Mouse (Mus musculus) kidney, embryonic 14.5 days (tissue): ENCODE data around the gene Cby1. TPM values are rescaled to one million over a fixed set of nuclear protein-coding genes. Genes with fewer than 3 reads are reported as not detected.
"Not testable (repeated sequence)": the region's sequence is repeated elsewhere in the genome, so short reads cannot be mapped to it uniquely, and the experiment has no call there.

ENCODE experiments used
- ATAC-seq: fragments of 200-750 bp; cut with Nextera tagmentation; 2 replicates; pipeline ENCODE4 v1.8.0; 2017; ENCODE audit warnings: moderate number of reproducible peaks, mild to moderate bottlenecking, moderate TSS enrichment, moderate library complexity; ENCODE audit not compliant: low FRiP score, low TSS enrichment
- H3K27ac ChIP-seq: fragments of 300-500 bp; sonication (generic); 2 replicates; pipeline ENCODE4 v1.5.1; 2014; ENCODE audit warnings: low read depth, mild to moderate bottlenecking, low read length, moderate library complexity, mixed read lengths
- H3K27me3 ChIP-seq: fragments of 300-500 bp; sonication (generic); 2 replicates; pipeline ENCODE4 v1.6.1; 2014; ENCODE audit warnings: mild to moderate bottlenecking, low read length; ENCODE audit not compliant: control insufficient read depth, insufficient read depth
- H3K36me3 ChIP-seq: fragments of 300-500 bp; sonication (generic); 2 replicates; pipeline ENCODE4 v1.6.1; 2014; ENCODE audit warnings: low read length, mixed read lengths; ENCODE audit not compliant: control insufficient read depth, insufficient read depth
- H3K4me1 ChIP-seq: fragments of 300-500 bp; sonication (generic); 2 replicates; pipeline ENCODE4 v1.6.1; 2014; ENCODE audit warnings: low read length, mixed read lengths; ENCODE audit not compliant: control insufficient read depth, insufficient read depth
- H3K4me2 ChIP-seq: fragments of 300-500 bp; sonication (generic); replicated peaks from 2 replicates; pipeline ENCODE4 v1.6.1; 2014; ENCODE audit warnings: low read depth, mild to moderate bottlenecking, low read length
- H3K4me3 ChIP-seq: fragments of 300-500 bp; sonication (generic); 2 replicates; pipeline ENCODE4 v1.5.1; 2014; ENCODE audit warnings: mild to moderate bottlenecking, low read length
- H3K9ac ChIP-seq: fragments of 300-500 bp; sonication (generic); 2 replicates; pipeline ENCODE4 v1.6.1; 2014; ENCODE audit warnings: low read depth, mild to moderate bottlenecking, low read length, moderate library complexity
- H3K9me3 ChIP-seq: fragments of 300-500 bp; sonication (generic); 2 replicates; pipeline ENCODE4 v1.6.1; 2016; ENCODE audit warnings: low read length; ENCODE audit not compliant: control insufficient read depth
- WGBS: fragments of 180-500 bp; shearing (Covaris S2); extraction: QIAGEN DNeasy Blood & Tissue Kit; methylation state at CpG from one replicate; pipeline ENCODE4 v1.1.7; 2014; 5-methylcytosine and 5-hydroxymethylcytosine counted together
- polyA plus RNA-seq: library from polyadenylated mRNA; unstranded; fragments of >200 nt; fragmentation: Nextera tagmentation; extraction: Ambion mirVana; gene quantifications from 2 replicates; pipeline ENCODE4 v1.2.1, GENCODE M21; 2014

Cby1 gene
- polyA plus RNA-seq, 1 experiment from 2014 or later: 52.4 TPM

DNA sequence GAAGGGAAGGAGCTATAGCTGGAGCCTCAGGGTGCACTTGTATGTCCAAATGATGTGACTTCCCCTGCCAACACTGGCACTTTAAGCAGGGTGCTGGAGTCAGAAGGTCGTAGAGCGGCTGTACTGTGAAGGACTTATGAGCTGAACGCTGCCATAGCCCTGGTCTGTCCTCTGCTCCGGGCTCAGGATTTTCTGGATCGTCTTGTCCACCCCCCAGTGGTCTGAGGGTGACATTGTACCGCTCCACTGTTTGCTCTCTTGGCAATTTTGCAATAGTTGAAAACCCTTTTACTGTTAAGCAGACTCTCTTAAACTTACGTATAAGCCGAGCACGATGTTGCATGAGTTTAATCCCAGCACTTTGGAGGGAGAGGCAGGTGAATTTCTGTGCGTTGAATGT is 10.2 kb downstream of the Cby1 start:
- H3K36me3 ChIP-seq: peaks cover 35% of the 10 kb centered on the region
- WGBS: 69% methylated on average over 10 of the region's 10 CpGs
- H3K4me1 ChIP-seq: peaks cover 5% of the 10 kb centered on the region; the same call in 1 of the 2 replicates
- no peak for ATAC-seq
- no peak overlapping the region for H3K9ac ChIP-seq
- H3K27me3 ChIP-seq: no peaks in the 10 kb centered on the region
- H3K9me3 ChIP-seq: no peaks in the 10 kb centered on the region
- H3K27ac ChIP-seq: no peak overlapping the region
- H3K4me2 ChIP-seq: no peak overlapping the region
- no peak overlapping the region for H3K4me3 ChIP-seq

DNA sequence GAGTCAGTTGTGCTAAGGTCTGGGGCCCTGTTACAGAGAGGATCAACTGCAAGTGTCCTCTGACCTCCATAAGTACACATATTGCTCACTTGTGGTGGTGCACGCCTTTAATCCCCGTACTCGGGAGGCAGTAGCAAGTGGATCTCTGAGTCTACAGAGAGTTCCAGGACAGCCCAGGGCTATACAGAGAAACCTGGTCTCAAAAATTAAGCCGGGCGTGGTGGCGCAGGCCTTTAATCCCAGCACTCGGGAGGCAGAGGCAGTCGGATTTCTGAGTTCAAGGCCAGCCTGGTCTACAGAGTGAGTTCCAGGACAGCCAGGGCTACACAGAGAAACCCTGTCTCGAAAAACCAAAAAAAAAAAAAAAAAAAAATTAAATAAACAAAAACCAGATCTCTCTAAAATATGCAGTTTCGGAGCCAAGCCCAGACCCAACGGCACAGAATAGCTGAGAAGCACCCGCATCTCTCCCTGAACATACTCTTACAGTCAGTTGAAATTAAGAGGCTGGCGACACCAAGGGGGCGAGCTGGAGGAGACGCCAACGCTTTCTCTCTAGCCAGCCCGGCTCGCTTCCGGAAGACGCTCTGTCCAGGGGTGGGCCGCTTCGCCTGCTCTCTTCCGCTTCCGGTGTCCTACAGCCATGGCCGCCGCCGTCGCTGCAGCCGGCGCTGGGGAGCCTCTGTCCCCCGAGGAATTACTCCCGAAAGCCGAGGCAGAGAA is 11.4 kb downstream of the Cby1 start, which contains the start of gene Tomm22:
Gene Tomm22 (plus strand): TSS at position 613 of the 723 bp plus-strand sequence.
- Histone ChIP-seq H3K9ac (peak within 1 kb of the TSS; percentile 84), H3K9me3 (no peaks in the 10 kb centered on the region), H3K36me3 (peaks cover 47% of the 10 kb centered on the region), H3K27ac (no peak within 1 kb of the TSS; the same call in 1 of the 2 replicates), H3K4me3 (peak within 1 kb of the TSS; percentile 95), H3K4me2 (peak within 1 kb of the TSS; percentile 62), H3K27me3 (no peaks in the 10 kb centered on the region), H3K4me1 (peaks cover 5% of the 10 kb centered on the region; the same call in 1 of the 2 replicates)
- ATAC-seq: peak; percentile 95
- whole genome bisulfite sequencing: 21% methylated on average over 32 of the region's 33 CpGs

DNA sequence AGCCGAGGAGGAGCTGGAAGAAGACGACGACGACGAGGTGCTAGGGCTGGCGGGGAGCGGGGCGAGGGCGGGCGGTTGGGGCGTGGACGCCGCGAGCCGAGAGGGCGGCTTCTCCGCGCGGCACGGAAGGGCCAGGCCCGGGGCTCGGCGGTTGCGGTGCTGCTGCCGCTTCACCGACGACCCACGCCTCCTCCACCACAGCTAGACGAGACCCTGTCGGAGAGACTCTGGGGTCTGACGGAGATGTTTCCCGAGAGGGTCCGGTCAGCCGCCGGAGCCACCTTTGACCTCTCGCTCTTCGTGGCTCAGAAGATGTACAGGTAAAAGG is 11.9 kb downstream of the Cby1 start:
- under 1% methylated on average over 35 of the region's 37 CpGs for WGBS
- H3K27me3 ChIP-seq: no peaks in the 10 kb centered on the region
- peak; percentile 38; the same call in 1 of the 2 replicates for ATAC-seq
- peaks cover 47% of the 10 kb centered on the region for H3K36me3 ChIP-seq
- peak overlapping the region; percentile 84 for H3K9ac ChIP-seq
- H3K4me2 ChIP-seq: peak overlapping the region; percentile 62
- H3K9me3 ChIP-seq: no peaks in the 10 kb centered on the region
- peaks cover 5% of the 10 kb centered on the region; the same call in 1 of the 2 replicates for H3K4me1 ChIP-seq
- H3K4me3 ChIP-seq: peak overlapping the region; percentile 95
- no peak overlapping the region; the same call in 1 of the 2 replicates for H3K27ac ChIP-seq

DNA sequence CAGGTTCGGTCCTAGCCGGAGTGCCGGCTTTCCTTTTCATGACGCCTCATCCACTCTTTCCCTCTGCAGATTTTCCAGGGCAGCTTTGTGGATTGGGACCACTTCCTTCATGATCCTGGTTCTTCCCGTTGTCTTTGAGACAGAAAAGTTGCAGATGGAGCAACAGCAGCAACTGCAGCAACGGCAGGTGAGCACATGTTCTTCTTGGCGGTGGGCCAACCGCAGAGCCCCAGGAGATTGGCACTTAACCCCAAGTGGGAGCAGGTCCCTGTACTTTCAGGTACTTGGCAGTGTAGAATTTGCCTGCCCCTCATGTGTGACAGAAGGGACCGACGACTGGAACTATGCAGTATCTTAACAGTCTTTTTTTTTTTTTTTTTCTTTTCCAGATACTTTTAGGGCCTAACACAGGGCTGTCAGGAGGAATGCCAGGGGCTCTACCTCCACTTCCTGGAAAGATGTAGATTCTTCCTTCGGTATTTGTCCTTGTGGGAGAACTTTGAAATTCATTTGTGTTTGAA is 12.9 kb downstream of the Cby1 start:
- ATAC-seq, H3K9me3 ChIP-seq, H3K27ac ChIP-seq, H3K9ac ChIP-seq, H3K4me1 ChIP-seq, H3K27me3 ChIP-seq: not testable (repeated sequence)
- WGBS: 86% methylated on average over 11 of the region's 11 CpGs
- H3K36me3 ChIP-seq: peaks cover 46% of the 10 kb centered on the region
- peak overlapping the region; percentile 95 for H3K4me3 ChIP-seq
- peak overlapping the region; percentile 62 for H3K4me2 ChIP-seq

DNA sequence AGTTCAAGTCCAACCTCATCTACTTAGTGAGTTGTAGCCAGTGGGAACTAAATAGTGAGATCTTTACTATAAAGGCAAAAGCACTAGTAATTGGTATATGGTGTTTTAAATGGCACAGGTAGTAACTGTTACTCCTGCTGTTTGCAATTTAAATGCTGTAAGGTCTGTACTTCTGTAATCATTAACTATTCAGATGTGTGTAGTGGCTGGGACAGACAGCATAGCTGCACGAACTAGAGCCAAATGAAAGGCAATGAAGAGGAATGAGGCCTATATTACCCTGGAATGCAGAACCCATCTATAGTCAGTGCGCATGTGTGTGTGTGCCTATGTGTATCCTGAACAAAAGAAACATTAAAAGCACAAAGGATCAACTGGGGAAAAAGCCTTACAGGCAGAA is 18.9 kb downstream of the Cby1 start:
- H3K27ac ChIP-seq: 0 out of 2 replicates have a peak overlapping the region, but pooled peaks have one; percentile 43
- 68% methylated on average over 2 of the region's 2 CpGs for WGBS
- H3K36me3 ChIP-seq: peaks cover 40% of the 10 kb centered on the region
- H3K4me2 ChIP-seq: no peak overlapping the region
- H3K4me3 ChIP-seq: no peak overlapping the region
- no peaks in the 10 kb centered on the region for H3K27me3 ChIP-seq
- ATAC-seq: no peak
- H3K9me3 ChIP-seq: no peaks in the 10 kb centered on the region
- no peak overlapping the region for H3K9ac ChIP-seq
- no peaks in the 10 kb centered on the region; the same call in 1 of the 2 replicates for H3K4me1 ChIP-seq

DNA sequence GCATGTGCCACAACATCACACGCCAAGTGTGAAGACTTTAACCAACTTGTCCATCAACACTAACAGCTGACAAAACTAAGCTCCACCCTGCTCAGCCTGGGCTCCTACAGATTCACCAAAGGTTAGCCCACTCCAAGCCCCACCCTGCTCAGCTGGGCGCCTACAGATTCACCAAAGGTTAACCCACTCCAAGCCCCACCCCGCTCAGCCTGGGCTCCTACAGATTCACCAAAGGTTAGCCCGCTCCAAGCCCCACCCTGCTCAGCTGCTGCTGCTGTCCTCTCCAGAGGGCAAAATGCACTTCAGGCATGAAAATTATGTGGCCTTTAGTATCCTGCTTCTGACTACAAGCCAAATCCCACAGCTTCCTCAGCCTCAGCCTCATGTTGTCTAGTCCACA is 23.0 kb downstream of the Cby1 start:
- H3K4me1 ChIP-seq: peaks cover 35% of the 10 kb centered on the region
- WGBS: 82% methylated on average over 4 of the region's 4 CpGs

DNA sequence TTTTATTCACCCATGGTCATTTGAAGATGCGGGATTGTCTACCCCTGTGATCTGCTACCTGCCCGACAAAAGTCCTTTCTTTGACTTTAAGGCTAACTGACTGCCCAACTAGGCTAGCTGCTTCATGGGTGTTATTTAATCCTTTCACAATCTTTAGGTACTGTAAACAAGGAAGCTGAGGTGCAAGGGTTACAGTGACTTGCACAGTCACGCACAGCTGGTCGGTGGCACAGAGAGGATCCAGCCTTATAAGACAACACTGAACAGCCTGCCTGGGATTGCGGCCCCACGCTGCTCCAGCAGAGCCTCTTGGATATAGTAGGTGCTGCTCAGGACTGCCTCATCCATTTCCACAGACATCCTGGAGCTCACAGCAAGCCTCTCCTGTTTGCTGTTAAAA is 24.1 kb downstream of the Cby1 start:
- H3K4me2 ChIP-seq: no peak overlapping the region
- no peak overlapping the region for H3K27ac ChIP-seq
- no peak overlapping the region for H3K4me3 ChIP-seq
- no peaks in the 10 kb centered on the region for H3K9me3 ChIP-seq
- H3K9ac ChIP-seq: no peak overlapping the region
- no peak for ATAC-seq
- WGBS: 73% methylated on average over 6 of the region's 6 CpGs
- peaks cover 35% of the 10 kb centered on the region for H3K4me1 ChIP-seq
- H3K36me3 ChIP-seq: no peaks in the 10 kb centered on the region
- no peaks in the 10 kb centered on the region for H3K27me3 ChIP-seq

More for the DNA sequence above, 23.0 kb downstream of the Cby1 start:
- Histone ChIP-seq H3K27me3 (no peaks in the 10 kb centered on the region), H3K9me3 (no peaks in the 10 kb centered on the region), H3K4me2 (no peak overlapping the region), H3K9ac (no peak overlapping the region), H3K36me3 (peaks cover 3% of the 10 kb centered on the region; the same call in 1 of the 2 replicates), H3K27ac (no peak overlapping the region), H3K4me3 (no peak overlapping the region)
- ATAC-seq: no peak

DNA sequence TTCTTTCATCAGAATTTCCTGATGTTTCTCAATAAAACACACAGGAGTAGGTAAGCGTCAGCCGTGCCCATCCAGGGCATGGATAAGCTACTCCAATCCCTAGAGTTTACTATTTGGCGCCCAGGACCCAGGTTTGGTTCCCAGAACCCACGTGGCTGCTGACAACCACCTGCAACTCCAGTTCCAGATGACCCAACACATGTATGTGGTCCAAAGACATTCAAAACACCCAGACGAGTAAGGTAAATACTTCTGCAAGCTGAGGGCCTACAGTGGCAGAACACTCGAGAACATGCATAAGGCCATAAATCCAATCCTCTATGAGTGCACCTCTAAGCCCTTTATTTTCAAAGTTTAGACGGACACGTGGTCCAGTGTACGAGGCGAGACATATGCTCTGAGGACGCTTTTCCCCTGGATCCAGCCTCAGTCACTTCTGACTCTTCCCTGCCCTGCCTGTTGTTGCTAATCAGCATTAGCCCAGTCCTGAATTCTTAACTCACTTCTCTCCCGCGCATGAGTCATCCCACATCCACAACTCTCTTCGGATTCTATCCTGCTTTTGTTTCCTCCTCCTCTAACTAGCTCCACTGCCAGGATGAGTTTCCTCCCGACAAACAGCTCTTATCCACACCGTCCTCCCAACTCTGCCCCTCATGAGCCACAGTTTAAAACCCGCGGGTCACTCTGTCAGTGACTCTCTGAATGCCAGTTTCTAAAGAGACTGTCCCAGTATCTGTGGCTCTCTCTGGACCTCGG is 24.9 kb downstream of the Cby1 start:
- Histone ChIP-seq H3K36me3 (no peaks in the 10 kb centered on the region), H3K27me3 (no peaks in the 10 kb centered on the region), H3K9me3 (no peaks in the 10 kb centered on the region), H3K4me3 (peak overlapping the region; percentile 87), H3K27ac (no peak overlapping the region), H3K9ac (peak overlapping the region; percentile 90; the same call in 1 of the 2 replicates), H3K4me2 (peak overlapping the region; percentile 73), H3K4me1 (peaks cover 35% of the 10 kb centered on the region)
- 71% methylated on average over 19 of the region's 19 CpGs for WGBS
- no peak for ATAC-seq
